Mouse (Mus musculus) midbrain, postnatal 0 days (tissue): ENCODE results near the gene Uspl1. TPM values are rescaled to one million over a fixed set of nuclear protein-coding genes. Genes with fewer than 3 reads are reported as not detected.

Experiments
- ATAC-seq: fragments of 200-750 bp; cut with Nextera tagmentation; 2 replicates; pipeline ENCODE4 v1.8.0; 2017; ENCODE audit warnings: moderate number of reproducible peaks, mild to moderate bottlenecking, moderate TSS enrichment, moderate library complexity; ENCODE audit not compliant: low FRiP score
- DNase-seq: peaks from one replicate; pipeline ENCODE4 v3.0.0-alpha.2; 2015; ENCODE audit warnings: low spot score
- H3K27ac ChIP-seq: fragments of 300-500 bp; sonication (generic); 2 replicates; pipeline ENCODE4 v1.5.1; 2014; ENCODE audit warnings: low read depth, mild to moderate bottlenecking, low read length, mixed read lengths
- H3K27me3 ChIP-seq: fragments of 300-500 bp; sonication (generic); 2 replicates; pipeline ENCODE4 v1.6.1; 2014; ENCODE audit warnings: low read length, control low read depth, mixed read lengths; ENCODE audit not compliant: insufficient read depth
- H3K36me3 ChIP-seq: fragments of 300-500 bp; sonication (generic); 2 replicates; pipeline ENCODE4 v1.6.1; 2014; ENCODE audit warnings: low read length, control low read depth, mixed read lengths; ENCODE audit not compliant: insufficient read depth
- H3K4me1 ChIP-seq: fragments of 300-500 bp; sonication (generic); 2 replicates; pipeline ENCODE4 v1.6.1; 2014; ENCODE audit warnings: mild to moderate bottlenecking, control low read depth, antibody characterized with exemption, low read length, mixed read lengths; ENCODE audit not compliant: insufficient read depth
- H3K4me2 ChIP-seq: fragments of 300-500 bp; sonication (generic); 2 replicates; pipeline ENCODE4 v1.6.1; 2014; ENCODE audit warnings: low read depth, mild to moderate bottlenecking, low read length, mixed read lengths; ENCODE audit not compliant: poor library complexity, severe bottlenecking
- H3K4me3 ChIP-seq: fragments of 300-500 bp; sonication (generic); 2 replicates; pipeline ENCODE4 v1.5.1; 2014; ENCODE audit warnings: low read depth, mild to moderate bottlenecking, low read length, moderate library complexity
- H3K9ac ChIP-seq: fragments of 300-500 bp; sonication (generic); replicated peaks from 2 replicates; pipeline ENCODE4 v1.6.1; 2014; ENCODE audit warnings: mild to moderate bottlenecking, low read length, moderate library complexity, mixed read lengths; ENCODE audit not compliant: poor library complexity, severe bottlenecking
- H3K9me3 ChIP-seq: fragments of 300-500 bp; sonication (generic); 2 replicates; pipeline ENCODE4 v1.6.1; 2016; ENCODE audit warnings: low read length, control low read depth
- CTCF ChIP-seq: IDR thresholded peaks from 2 replicates; pipeline ENCODE4 v1.5.1; 2016; ENCODE audit warnings: antibody characterized with exemption, mild to moderate bottlenecking
- WGBS: fragments of 180-500 bp; shearing (Covaris S2); extraction: QIAGEN DNeasy Blood & Tissue Kit; methylation state at CpG from one replicate; pipeline ENCODE4 v1.1.7; 2014; 5-methylcytosine and 5-hydroxymethylcytosine counted together
- polyA plus RNA-seq: library from polyadenylated mRNA; unstranded; fragments of >200 nt; fragmentation: Nextera tagmentation; extraction: Ambion mirVana; gene quantifications from 2 replicates; pipeline ENCODE4 v1.2.1, GENCODE M21; 2015
- total RNA-seq: library from RNA; depleted of rRNA; stranded (reverse); fragments of >200 nt; gene quantifications from 2 replicates; pipeline ENCODE4 v1.2.3, GENCODE M21; 2014

The Uspl1 gene
- total and polyA plus RNA-seq, 2 experiments from 2014 or later = 47.0 to 48.1 TPM

- no peaks in the 10 kb centered on the region for H3K27me3 ChIP-seq
- no peak overlapping the region for H3K4me2 ChIP-seq
- no peak overlapping the region for H3K4me3 ChIP-seq
- 81% methylated on average over 5 of the region's 5 CpGs for WGBS
- no peak for DNase-seq
- peaks cover 33% of the 10 kb centered on the region for H3K36me3 ChIP-seq
- H3K27ac ChIP-seq = no peak overlapping the region
- H3K4me1 ChIP-seq = no peaks in the 10 kb centered on the region
- no peaks in the 10 kb centered on the region for H3K9me3 ChIP-seq
- H3K9ac ChIP-seq = no peak overlapping the region
- TF ChIP-seq CTCF = no peak
- ATAC-seq = no peak
Observed at GRCm38 (mm10) chr5:149202941-149203340, 18.8 kb downstream of the Uspl1 start.

DNA sequence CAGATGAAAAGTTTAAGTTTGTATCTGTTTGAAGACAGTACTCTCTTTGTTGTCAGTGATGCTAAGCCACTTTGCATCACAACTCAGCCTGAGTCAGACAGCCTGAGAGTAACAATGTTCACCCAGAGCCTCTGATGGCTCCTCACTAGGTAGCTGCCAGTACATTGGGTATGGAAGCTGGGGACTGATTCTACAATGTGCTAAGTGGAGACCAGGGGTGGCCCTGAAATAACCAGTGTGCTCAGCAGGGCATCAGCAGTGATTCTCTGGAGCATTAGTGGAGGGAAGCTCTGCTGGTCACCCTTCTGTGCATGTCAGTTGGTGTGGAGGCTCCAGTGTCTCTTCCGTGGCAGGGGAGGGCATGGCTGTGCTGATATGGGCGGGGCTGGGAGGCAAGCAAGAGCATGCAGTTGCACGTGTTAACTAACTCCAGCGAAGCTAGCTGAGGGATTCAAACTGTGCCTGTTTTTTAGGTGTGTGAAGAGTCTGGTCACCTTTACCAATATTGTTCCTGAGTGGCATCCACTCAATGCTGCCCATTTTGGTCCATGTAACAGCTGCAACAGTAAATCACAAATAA lies 19.7 kb downstream of the Uspl1 start:
- TF ChIP-seq CTCF = no peak
- 91% methylated on average over 4 of the region's 4 CpGs for WGBS

GRCm38 (mm10) chr5:149204822-149205221 lies 20.7 kb downstream of the Uspl1 start:
- no peak overlapping the region for H3K27ac ChIP-seq
- DNase-seq (no peak), ATAC-seq (no peak)
- TF ChIP-seq CTCF = no peak
- no peak overlapping the region for H3K4me2 ChIP-seq
- no peaks in the 10 kb centered on the region for H3K9me3 ChIP-seq
- no peaks in the 10 kb centered on the region for H3K4me1 ChIP-seq
- peaks cover 33% of the 10 kb centered on the region for H3K36me3 ChIP-seq
- WGBS = 92% methylated on average over 7 of the region's 7 CpGs
- H3K27me3 ChIP-seq = no peaks in the 10 kb centered on the region
- H3K4me3 ChIP-seq = no peak overlapping the region
- no peak overlapping the region for H3K9ac ChIP-seq

More for the DNA sequence above, 19.7 kb downstream of the Uspl1 start:
- Histone ChIP-seq H3K4me1 (no peaks in the 10 kb centered on the region), H3K36me3 (peaks cover 33% of the 10 kb centered on the region), H3K27me3 (no peaks in the 10 kb centered on the region), H3K9me3 (no peaks in the 10 kb centered on the region), H3K4me2 (no peak overlapping the region), H3K9ac (no peak overlapping the region), H3K27ac (no peak overlapping the region), H3K4me3 (no peak overlapping the region)
- ATAC-seq = no peak
- DNase-seq = no peak

DNA sequence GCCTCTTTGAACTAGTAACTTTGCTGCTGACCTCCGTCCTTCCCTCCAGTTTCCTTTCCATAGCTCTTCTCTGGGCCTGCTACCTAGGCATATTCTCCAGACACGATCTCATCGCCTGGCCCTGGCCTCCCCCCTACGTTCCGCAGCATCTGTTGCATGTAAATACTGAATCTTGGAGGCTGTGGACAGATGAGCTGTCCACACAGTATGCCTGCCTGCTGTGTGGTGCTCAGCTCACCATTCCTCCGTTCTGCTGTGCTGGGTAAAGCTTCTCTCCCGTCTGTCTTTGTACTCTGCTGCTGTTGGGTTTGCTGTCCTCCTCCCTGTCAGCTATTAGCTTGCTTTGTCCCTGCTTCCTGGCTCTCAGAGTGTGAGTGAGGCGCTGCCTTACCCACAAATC lies 21.1 kb downstream of the Uspl1 start:
- ATAC-seq (no peak), DNase-seq (no peak)
- no peaks in the 10 kb centered on the region for H3K4me1 ChIP-seq
- H3K4me3 ChIP-seq = no peak overlapping the region
- no peak overlapping the region for H3K27ac ChIP-seq
- H3K9me3 ChIP-seq = no peaks in the 10 kb centered on the region
- no peak for TF ChIP-seq CTCF
- no peak overlapping the region for H3K9ac ChIP-seq
- WGBS = 57% methylated on average over 8 of the region's 8 CpGs
- H3K27me3 ChIP-seq = no peaks in the 10 kb centered on the region
- H3K36me3 ChIP-seq = peaks cover 33% of the 10 kb centered on the region
- H3K4me2 ChIP-seq = no peak overlapping the region

GRCm38 (mm10) chr5:149206286-149206685 lies 22.1 kb downstream of the Uspl1 start:
- Histone ChIP-seq H3K4me2 (no peak overlapping the region), H3K4me3 (no peak overlapping the region), H3K36me3 (peaks cover 32% of the 10 kb centered on the region), H3K9ac (no peak overlapping the region), H3K9me3 (no peaks in the 10 kb centered on the region), H3K27me3 (no peaks in the 10 kb centered on the region), H3K27ac (no peak overlapping the region), H3K4me1 (no peaks in the 10 kb centered on the region)
- WGBS = 84% methylated on average over 5 of the region's 5 CpGs
- no peak for TF ChIP-seq CTCF
- DNase-seq (no peak), ATAC-seq (no peak)

GRCm38 (mm10) chr5:149207661-149208060 lies 23.5 kb downstream of the Uspl1 start:
- Histone ChIP-seq H3K36me3 (peaks cover 29% of the 10 kb centered on the region; the same call in 1 of the 2 replicates), H3K4me2 (no peak overlapping the region), H3K9ac (no peak overlapping the region), H3K4me1 (no peaks in the 10 kb centered on the region), H3K4me3 (no peak overlapping the region), H3K27ac (no peak overlapping the region), H3K27me3 (no peaks in the 10 kb centered on the region), H3K9me3 (no peaks in the 10 kb centered on the region)
- no peak for TF ChIP-seq CTCF
- ATAC-seq (no peak), DNase-seq (no peak)
- WGBS = 43% methylated on average over 6 of the region's 6 CpGs
